Mouse (Mus musculus) left cerebral cortex, postnatal 25 days (tissue): ENCODE results near the gene Eif4a1. TPM values are rescaled to one million over a fixed set of nuclear protein-coding genes. Genes with fewer than 3 reads are reported as not detected.

Experiments used
- DNase-seq, 2 experiments: peaks; one replicate each; pipeline ENCODE4 v3.0.0; 2022; ENCODE audit warnings: low spot score in 2 of 2, mixed read lengths in 1 of 2
- intact Hi-C: fragments of 180-260 bp; cut with DNase I; formaldehyde crosslinking; loops from one replicate; pipeline ENCODE4 v1.15.1; 2025
- total RNA-seq, 2 experiments: library from RNA; stranded (reverse); gene quantifications; 2 replicates each; pipeline ENCODE4 v1.2.3; 2021

The Eif4a1 gene
- 100 to 1,000 TPM; 323 to 328 TPM for total RNA-seq

DNA sequence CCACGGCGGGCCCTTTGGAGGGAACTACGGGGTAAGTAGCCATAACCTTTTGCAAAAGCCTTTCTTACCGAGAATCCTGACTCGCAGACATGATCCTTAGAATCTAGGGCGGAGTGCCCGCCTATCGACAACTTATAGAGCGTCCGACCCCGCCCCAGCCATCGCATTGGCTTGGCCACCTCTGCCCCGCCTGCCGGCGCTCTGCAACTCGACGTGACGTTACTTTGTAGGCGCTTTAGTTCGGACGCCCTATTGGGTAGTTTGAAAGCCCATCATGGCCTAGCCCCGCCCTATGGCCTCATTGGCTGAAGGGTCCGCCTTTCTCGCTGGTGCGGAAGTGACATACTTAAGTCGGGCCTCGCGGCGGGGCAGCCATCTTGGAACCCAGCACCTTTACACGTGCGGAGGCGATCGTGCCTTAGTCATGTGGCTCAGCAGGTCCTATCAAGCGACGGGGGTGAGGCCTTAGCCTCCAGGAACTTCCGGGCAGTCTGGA is at the start of gene Eif4a1:
Gene Eif4a1, minus strand, starts transcription at position 213 of the 496 bp plus-strand sequence.
- peak; percentile 100 for DNase-seq
- intact Hi-C loops: no loop called here

GRCm38 (mm10) chr11:69720852-69721251 is 48.6 kb upstream of the Eif4a1 start:
- intact Hi-C loops: no loop called here
- DNase-seq: no peak

DNA sequence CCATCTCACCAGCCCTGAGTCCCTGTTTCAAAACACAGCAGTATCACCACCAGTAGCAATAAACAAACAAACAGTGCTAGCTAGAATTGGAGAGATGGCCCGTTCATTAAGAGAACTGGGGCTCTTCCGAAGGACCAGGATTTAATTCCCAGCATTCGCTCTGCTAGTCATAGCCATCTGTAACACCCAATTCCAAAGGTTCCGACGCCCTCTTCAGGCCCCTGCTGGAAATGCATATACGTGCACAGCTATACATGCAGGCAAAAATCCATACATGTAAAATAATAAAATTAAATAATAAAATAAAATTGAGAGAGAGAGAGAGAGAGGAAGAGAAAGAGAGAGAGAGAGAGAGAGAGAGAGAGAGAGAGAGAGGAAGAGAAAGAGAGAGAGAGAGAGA is 47.2 kb upstream of the Eif4a1 start:
- intact Hi-C loops: no loop called here
- no peak for DNase-seq

DNA sequence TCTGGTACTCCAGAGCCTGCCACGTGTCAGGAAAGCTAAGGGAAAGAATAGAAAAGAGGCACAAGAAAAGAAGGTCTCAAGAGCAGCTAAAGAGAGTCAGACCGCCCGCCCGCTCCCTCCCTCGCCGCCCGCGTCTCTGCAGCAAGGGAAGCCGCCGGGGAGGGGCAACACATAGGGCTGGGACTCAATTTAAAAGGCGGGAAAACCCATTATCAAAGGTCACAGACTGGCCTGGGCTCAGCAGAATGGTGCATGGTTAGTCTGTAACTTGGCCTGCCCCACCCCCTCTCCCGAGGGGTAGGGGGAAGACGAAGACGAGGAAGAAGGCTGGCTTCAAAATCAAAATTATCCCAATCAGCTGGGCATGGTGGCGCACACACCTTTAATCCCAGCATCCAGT is 46.4 kb upstream of the Eif4a1 start:
- no peak for DNase-seq
- intact Hi-C loops: no loop called here

- no peak for DNase-seq
- intact Hi-C loops: no loop called here
Measured at GRCm38 (mm10) chr11:69716953-69717352, 44.7 kb upstream of the Eif4a1 start.

DNA sequence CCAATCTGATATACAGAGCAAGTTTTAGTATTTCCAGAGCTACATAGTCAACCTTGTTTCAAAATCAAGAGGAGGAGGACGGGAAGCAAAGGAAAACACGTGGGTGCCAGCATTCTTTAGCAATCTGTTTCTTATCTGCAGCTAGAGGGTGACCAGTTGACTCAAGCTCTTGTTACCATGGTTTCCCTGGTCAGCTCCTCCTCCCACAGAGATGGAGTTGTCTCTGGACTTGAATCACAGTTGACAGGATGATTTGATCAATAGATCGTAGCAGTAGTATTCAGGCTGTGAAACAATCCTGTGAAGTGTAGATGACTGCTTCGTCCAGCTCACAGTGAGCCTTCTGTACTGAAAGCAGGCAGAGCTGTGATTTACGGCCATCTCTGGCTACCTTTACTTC is 43.7 kb upstream of the Eif4a1 start:
- DNase-seq: peak; percentile 15 to 54
- intact Hi-C loops: no loop called here

DNA sequence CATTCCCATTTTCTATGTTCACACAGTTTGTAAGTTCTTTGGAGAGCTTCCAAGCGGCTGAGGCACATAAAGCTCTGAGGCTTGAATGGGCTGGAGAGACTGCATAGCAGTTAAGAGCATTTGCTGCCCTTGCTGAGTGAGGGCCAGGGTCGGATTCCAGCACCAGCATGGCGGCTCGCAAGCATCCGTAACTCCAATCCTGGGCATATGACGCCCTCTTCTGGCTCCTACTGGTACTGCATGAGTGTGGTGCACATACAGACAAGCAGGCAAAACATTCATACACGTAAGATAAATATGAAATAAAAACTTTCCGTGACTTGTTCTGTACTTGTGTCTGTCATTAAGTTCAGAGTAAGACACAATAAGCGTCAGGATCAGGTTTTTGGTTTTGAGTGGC is 43.3 kb upstream of the Eif4a1 start:
- no peak for DNase-seq
- intact Hi-C loops: no loop called here

GRCm38 (mm10) chr11:69714636-69715329 is 42.6 kb upstream of the Eif4a1 start:
- DNase-seq: no peak
- intact Hi-C loops: no loop called here

- no peak for DNase-seq
- intact Hi-C loops: no loop called here
Measured at GRCm38 (mm10) chr11:69712954-69713672, 40.9 kb upstream of the Eif4a1 start.

GRCm38 (mm10) chr11:69711082-69711481 is 38.9 kb upstream of the Eif4a1 start:
- DNase-seq: no peak
- intact Hi-C loops: no loop called here

- intact Hi-C loops: no loop called here
- DNase-seq: no peak
Measured at GRCm38 (mm10) chr11:69710470-69710869, 38.2 kb upstream of the Eif4a1 start.

DNA sequence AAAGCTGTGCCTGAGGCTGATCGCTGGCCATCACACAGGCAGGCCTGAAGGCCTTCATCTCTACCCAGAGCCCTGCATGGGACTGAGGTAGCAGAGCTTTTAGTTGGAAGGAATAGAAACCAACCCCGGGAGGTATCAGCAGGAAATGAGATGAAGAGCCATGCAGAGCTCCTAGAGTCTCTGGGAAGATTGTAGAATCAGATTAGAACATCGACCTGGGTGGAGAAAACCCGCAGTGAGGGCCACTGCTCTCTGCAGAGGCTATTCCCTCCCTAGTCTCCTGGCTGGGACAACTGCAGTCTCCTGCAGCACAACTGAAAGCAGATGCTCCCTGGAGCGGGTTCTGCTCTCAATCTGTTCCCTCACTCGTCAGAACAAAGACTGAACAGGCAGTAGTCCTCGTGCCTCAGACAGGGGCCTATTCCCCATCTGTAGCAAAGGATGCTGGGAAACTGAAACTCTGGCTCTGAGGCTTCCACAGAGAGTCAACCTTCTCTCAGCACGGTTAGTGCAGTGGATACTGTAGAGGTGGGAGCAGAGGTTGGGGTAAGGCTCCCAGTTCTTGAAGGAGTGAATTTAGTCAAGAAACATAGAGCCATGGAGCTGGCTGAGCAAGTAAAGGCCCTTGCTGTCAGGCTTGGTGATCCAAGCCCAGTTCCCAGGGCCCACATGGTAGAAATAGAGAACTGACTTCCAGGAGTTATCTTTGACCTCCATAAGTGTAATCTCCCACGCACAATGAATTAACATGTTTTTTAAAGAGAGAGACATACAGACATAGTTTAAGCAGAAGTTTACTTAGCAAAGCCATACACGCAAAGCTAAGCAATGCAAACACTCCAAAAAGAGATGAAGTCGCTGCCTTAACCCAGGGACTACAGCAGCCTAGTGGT is 37.6 kb upstream of the Eif4a1 start:
- intact Hi-C loops: no loop called here
- DNase-seq: no peak

DNA sequence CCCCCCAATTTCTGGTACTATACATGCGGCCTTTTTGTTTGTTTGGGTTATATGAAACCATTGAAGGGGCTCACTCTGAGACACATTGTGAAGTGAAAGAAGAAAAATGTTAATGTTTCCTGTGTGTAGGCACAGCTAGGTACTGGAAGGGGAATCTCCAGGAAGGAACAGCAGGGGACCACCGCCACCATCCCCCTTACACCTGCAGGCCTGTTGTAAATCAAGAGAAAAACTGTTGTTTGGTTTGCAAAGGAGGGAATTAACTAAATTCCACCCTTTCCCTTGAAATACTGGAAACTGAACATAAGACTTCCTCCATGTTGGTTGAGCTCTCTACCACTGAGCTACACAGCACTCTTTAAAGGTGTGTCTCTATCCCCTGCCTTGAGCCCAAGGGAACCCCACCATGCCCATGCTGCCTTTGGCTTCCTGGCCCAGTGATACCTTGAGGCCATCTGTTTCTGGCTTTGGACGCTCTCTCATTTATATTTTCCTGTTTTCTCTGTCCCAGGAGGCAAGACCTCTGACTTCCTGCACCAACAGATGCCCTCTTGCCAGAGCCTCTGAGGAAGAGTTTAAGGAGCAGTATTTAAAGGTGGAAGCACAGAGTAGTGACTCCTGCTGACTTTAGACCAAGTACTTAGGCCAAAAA is 36.5 kb upstream of the Eif4a1 start:
- intact Hi-C loops: no loop called here
- no peak for DNase-seq

DNA sequence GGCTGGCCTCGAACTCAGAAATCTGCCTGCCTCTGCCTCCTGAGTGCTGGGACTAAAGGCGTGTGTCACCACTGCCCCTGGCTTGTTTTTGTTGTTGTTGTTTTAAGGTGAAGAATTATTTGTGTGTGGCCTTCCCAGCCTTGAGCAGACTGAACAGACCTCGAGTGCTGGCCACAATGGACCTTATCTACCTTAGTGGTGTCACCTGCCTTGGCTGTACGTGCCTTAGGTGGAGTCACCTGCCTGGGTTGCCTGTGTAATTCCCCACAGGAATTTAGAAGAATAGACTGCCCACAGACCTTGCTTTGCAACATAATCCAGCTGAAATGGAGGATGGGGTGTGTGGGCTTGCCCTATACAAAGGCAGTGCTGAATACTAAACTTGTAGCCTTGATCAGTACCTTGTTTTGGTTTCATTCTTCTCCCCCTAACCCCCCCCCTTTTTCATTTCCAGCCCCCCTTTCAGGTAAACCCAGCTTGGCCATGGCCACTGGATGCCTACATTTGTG is 35.7 kb upstream of the Eif4a1 start:
- intact Hi-C loops: no loop called here
- DNase-seq: no peak

DNA sequence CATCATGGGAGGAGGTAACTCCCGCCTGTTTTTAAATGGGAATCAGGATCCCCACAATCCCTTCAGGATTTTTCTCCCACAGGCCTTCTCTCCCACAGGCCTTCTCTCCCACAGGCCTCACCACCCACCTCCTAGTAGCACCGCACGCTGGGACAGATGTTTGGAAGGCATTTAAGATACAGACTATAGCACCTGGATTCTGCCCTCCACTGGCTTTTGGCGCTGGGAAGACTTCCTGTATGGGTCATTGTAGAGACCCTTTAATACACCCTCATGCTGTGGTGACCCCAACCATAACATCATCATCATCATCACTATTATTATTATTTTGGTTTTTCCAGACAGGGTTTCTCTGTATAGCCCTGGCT is 35.2 kb upstream of the Eif4a1 start:
- intact Hi-C loops: no loop called here

GRCm38 (mm10) chr11:69706775-69707479 is 34.7 kb upstream of the Eif4a1 start:
- intact Hi-C loops: no loop called here
- peak in 1 of 2 experiments; percentile 54 for DNase-seq

More for the DNA sequence above, 35.2 kb upstream of the Eif4a1 start:
- no peak for DNase-seq

DNA sequence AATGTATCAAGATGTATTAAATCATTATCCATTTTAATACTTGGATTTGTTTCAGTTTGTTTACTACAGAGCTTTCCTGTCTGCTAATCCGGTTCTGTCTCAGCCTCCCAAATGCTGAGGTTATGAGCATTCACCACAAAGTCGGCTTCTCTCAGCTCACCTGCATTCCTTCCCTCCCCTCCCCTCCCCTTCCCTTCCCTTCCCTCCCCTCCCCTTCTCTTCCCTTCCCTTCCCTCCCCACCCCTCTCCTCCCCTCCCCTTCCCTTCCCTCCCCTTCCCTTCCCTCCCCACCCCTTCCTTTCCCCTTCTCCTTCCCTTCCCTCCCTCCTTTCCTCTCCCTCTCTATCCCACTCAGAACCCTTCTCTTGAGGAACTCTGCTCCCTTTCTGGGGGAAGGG is 32.4 kb upstream of the Eif4a1 start:
- DNase-seq: no peak
- intact Hi-C loops: no loop called here

DNA sequence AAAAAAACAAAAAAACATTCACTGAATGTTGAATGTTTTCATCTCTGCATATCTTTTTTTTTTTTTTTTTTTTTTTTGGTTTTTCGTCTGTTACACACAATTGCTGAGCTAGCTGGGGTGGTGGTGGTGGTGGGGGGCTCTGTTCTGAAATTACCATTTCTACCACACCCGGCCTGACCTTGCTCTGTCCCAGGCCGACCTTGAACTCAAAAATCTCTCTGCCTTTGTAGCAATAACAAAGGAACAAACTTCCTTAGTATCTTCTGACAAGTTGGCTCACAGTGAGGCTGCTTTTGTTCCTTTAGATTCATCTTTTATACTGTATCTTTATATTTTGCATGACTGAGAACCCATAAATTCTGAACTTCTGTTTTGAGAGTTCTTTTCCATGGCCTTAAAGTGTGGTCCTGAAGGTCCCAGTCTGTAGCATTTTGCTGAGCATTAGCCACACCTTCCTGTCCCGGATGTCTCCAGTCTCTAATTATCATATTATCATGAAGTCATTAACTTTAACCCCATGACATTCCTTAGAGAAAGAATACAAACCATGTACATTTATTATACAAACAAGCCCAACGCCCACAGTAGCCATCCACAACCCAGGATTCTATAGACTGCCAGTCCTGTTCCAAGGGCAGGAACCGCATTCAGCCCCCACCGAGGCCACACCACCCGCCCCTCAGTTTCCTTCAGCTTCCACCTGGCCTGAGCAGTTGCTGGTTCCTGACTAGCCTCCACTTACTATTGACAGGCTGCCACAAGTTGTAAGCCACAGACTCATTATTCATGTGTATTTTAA is 31.8 kb upstream of the Eif4a1 start:
- intact Hi-C loops: no loop called here
- DNase-seq: no peak
